Mouse (Mus musculus): ENCODE results near the gene Ywhab. TPM values are rescaled to one million over a fixed set of nuclear protein-coding genes. Genes with fewer than 3 reads are reported as not detected.

Ywhab gene
- polyA plus RNA-seq, 1 experiment = 118 TPM

- Histone ChIP-seq H3K79me2 (ENCODE audit: control insufficient read depth, insufficient read depth) (no peaks in the 10 kb centered on the region), H3K4me2 (ENCODE audit: low read depth) (no peak overlapping the region), H3K36me3 (ENCODE audit: control insufficient read depth, insufficient read depth) (peaks cover 7% of the 10 kb centered on the region), H3ac (ENCODE audit: control insufficient read depth, insufficient read length) (no peak overlapping the region), H3K27me3 (ENCODE audit: control insufficient read depth, insufficient read depth, insufficient read length) (no peaks in the 10 kb centered on the region), H3K4me3 (no peak overlapping the region)
- TF ChIP-seq MYOG (IDR thresholded peaks at IDR 0.05; ENCODE audit: control insufficient read depth in 1 of 3, insufficient read depth in 1 of 3, insufficient read length in 2 of 3, low read depth in 2 of 3) (no peak), CEBPB (IDR thresholded peaks at IDR 0.05; ENCODE audit: insufficient read depth, poor library complexity, severe bottlenecking) (no peak), REST (IDR thresholded peaks at IDR 0.05; ENCODE audit: insufficient read depth, insufficient read length) (no peak), USF1 (IDR thresholded peaks at IDR 0.05; ENCODE audit: low read depth) (no peak), TCF3 (IDR thresholded peaks at IDR 0.05; ENCODE audit: insufficient read length, low read depth) (no peak), TCF12 (IDR thresholded peaks at IDR 0.05; ENCODE audit: insufficient read depth, poor library complexity, severe bottlenecking) (no peak)
These were observed 52.5 kb downstream of the Ywhab start for GRCm38 (mm10) chr2:164047197-164047690.

- no peaks in the 10 kb centered on the region for H3K27me3 ChIP-seq (ENCODE audit: control insufficient read depth, insufficient read depth, insufficient read length)
- no peaks in the 10 kb centered on the region for H3K79me2 ChIP-seq (ENCODE audit: control insufficient read depth, insufficient read depth)
- no peak overlapping the region for H3K4me3 ChIP-seq
- H3K36me3 ChIP-seq (ENCODE audit: control insufficient read depth, insufficient read depth) = peaks cover 30% of the 10 kb centered on the region
- no peak overlapping the region for H3K4me2 ChIP-seq (ENCODE audit: low read depth)
- peak in 1 of 3 experiments; percentile 17 for TF ChIP-seq MYOD1 (IDR thresholded peaks at IDR 0.05; ENCODE audit: control insufficient read depth in 1 of 3, insufficient read length in 2 of 3, low read depth in 2 of 3)
- TF ChIP-seq MYOG (IDR thresholded peaks at IDR 0.05; ENCODE audit: control insufficient read depth in 1 of 3, insufficient read depth in 1 of 3, insufficient read length in 2 of 3, low read depth in 2 of 3) = peak in 1 of 3 experiments; percentile 52
- TF ChIP-seq E2F4 (IDR thresholded peaks at IDR 0.05; ENCODE audit: insufficient read depth) = no peak
- no peak for TF ChIP-seq MAX (IDR thresholded peaks at IDR 0.05; ENCODE audit: low read depth)
- TF ChIP-seq TCF12 (IDR thresholded peaks at IDR 0.05; ENCODE audit: insufficient read depth, poor library complexity, severe bottlenecking) = no peak
- no peak overlapping the region for H3ac ChIP-seq (ENCODE audit: control insufficient read depth, insufficient read length)
These were observed 59.0 kb downstream of the Ywhab start for GRCm38 (mm10) chr2:164053767-164054166.

GRCm38 (mm10) chr2:164054671-164055070 lies 59.9 kb downstream of the Ywhab start:
- no peak overlapping the region for H3ac ChIP-seq (ENCODE audit: control insufficient read depth, insufficient read length)
- no peaks in the 10 kb centered on the region for H3K79me2 ChIP-seq (ENCODE audit: control insufficient read depth, insufficient read depth)
- peaks cover 31% of the 10 kb centered on the region for H3K36me3 ChIP-seq (ENCODE audit: control insufficient read depth, insufficient read depth)
- TF ChIP-seq MYOD1 (IDR thresholded peaks at IDR 0.05; ENCODE audit: control insufficient read depth in 1 of 3, insufficient read length in 2 of 3, low read depth in 2 of 3) = no peak
- no peak for TF ChIP-seq POLR2AphosphoS2 (IDR thresholded peaks at IDR 0.05; ENCODE audit: insufficient read length, low read depth)
- TF ChIP-seq POLR2A (IDR thresholded peaks at IDR 0.05; ENCODE audit: insufficient read length, low read depth) = no peak
- TF ChIP-seq SRF (IDR thresholded peaks at IDR 0.05; ENCODE audit: control insufficient read depth, insufficient read length, low read depth) = no peak
- no peak overlapping the region for H3K4me2 ChIP-seq (ENCODE audit: low read depth)
- H3K27me3 ChIP-seq (ENCODE audit: control insufficient read depth, insufficient read depth, insufficient read length) = no peaks in the 10 kb centered on the region
- H3K4me3 ChIP-seq = no peak overlapping the region

- Histone ChIP-seq H3K36me3 (ENCODE audit: control insufficient read depth, insufficient read depth) (peaks cover 39% of the 10 kb centered on the region), H3ac (ENCODE audit: control insufficient read depth, insufficient read length) (no peak overlapping the region), H3K4me3 (no peak overlapping the region), H3K79me2 (ENCODE audit: control insufficient read depth, insufficient read depth) (no peaks in the 10 kb centered on the region), H3K27me3 (ENCODE audit: control insufficient read depth, insufficient read depth, insufficient read length) (no peaks in the 10 kb centered on the region), H3K4me2 (ENCODE audit: low read depth) (no peak overlapping the region)
- no peak for TF ChIP-seq CEBPB (IDR thresholded peaks at IDR 0.05; ENCODE audit: insufficient read depth, poor library complexity, severe bottlenecking)
- TF ChIP-seq REST (IDR thresholded peaks at IDR 0.05; ENCODE audit: insufficient read depth, insufficient read length) = no peak
- TF ChIP-seq USF1 (IDR thresholded peaks at IDR 0.05; ENCODE audit: low read depth) = no peak
- TF ChIP-seq POLR2AphosphoS2 (IDR thresholded peaks at IDR 0.05; ENCODE audit: insufficient read length, low read depth) = no peak
These were observed 65.0 kb downstream of the Ywhab start for GRCm38 (mm10) chr2:164059634-164060235.

Other genes starting within 250 kb of the Ywhab start
- gene Ada, start 244.7 kb upstream of the Ywhab start, polyA plus RNA-seq (2012; fragmentation: generic; extraction: Trizol) = 0.60 TPM
- 2.0 TPM for gene Ccn5, start 174.1 kb upstream of the Ywhab start, polyA plus RNA-seq (2012; fragmentation: generic; extraction: Trizol)
- not detected for gene Kcnk15, start 141.3 kb upstream of the Ywhab start, polyA plus RNA-seq (2012; fragmentation: generic; extraction: Trizol)
- gene Rims4, start 76.3 kb upstream of the Ywhab start, polyA plus RNA-seq (2012; fragmentation: generic; extraction: Trizol) = not detected
- 1.5 TPM for gene Pabpc1l, start 30.5 kb downstream of the Ywhab start, polyA plus RNA-seq (2012; fragmentation: generic; extraction: Trizol)
- gene Stk4, start 75.4 kb downstream of the Ywhab start, polyA plus RNA-seq (2012; fragmentation: generic; extraction: Trizol) = 9.8 TPM
- gene Tomm34, start 76.2 kb downstream of the Ywhab start, polyA plus RNA-seq (2012; fragmentation: generic; extraction: Trizol) = 24.1 TPM
- not detected for gene Kcns1, start 176.2 kb downstream of the Ywhab start, polyA plus RNA-seq (2012; fragmentation: generic; extraction: Trizol)
- not detected for gene Wfdc5, start 187.8 kb downstream of the Ywhab start, polyA plus RNA-seq (2012; fragmentation: generic; extraction: Trizol)
- gene Wfdc12, start 195.6 kb downstream of the Ywhab start, polyA plus RNA-seq (2012; fragmentation: generic; extraction: Trizol) = not detected
- gene Wfdc15a, start 205.2 kb downstream of the Ywhab start, polyA plus RNA-seq (2012; fragmentation: generic; extraction: Trizol) = not detected
- gene Wfdc15b, start 226.7 kb downstream of the Ywhab start, polyA plus RNA-seq (2012; fragmentation: generic; extraction: Trizol) = not detected
- not detected for gene Svs2, start 243.5 kb downstream of the Ywhab start, polyA plus RNA-seq (2012; fragmentation: generic; extraction: Trizol)

Measured in myocyte (in vitro differentiated cells).